Mouse (Mus musculus): ENCODE results near the gene Gm4214. TPM values are rescaled to one million over a fixed set of nuclear protein-coding genes. Genes with fewer than 3 reads are reported as not detected.
"Not testable (repeated sequence)": the region's sequence is repeated elsewhere in the genome, so short reads cannot be mapped to it uniquely, and the experiment has no call there.

Gene Gm4214
- polyA plus RNA-seq (2012; rRNA removed), result not detected in 2 replicates

- not testable (repeated sequence) for H3K27ac ChIP-seq (ENCODE audit: control insufficient read depth, insufficient read depth, low read depth, low read length); H3K4me1 ChIP-seq (ENCODE audit: control insufficient read depth, insufficient read depth, low read length); H3K4me3 ChIP-seq (ENCODE audit: control insufficient read depth, low read depth, low read length); H3K27me3 ChIP-seq (ENCODE audit: control insufficient read depth, insufficient read depth, low read length); H3K36me3 ChIP-seq (ENCODE audit: control insufficient read depth, insufficient read depth, low read length)
Measured at GRCm38 (mm10) chr7:22984573-22984972, at the start of gene Gm4214. Gene Gm4214, minus strand, starts transcription at chr7:22984673.

DNA sequence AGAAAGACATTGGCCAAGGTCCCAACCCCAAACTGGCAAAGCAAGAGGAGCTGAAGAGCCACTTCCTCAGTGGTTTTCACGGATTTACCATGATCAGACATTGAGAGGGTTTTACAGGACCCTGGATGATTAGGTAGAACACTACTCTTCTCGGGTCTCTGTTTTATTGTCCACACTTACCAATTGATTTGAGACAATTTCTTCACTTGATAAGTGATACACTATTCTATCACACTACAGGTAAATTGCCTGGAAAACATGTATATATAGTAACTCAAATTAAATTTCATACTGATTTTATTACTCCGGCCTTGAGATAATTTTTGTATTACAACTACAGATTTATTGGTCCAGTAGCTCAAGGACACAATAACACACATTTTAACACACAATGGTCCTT is 35.4 kb upstream of the Gm4214 start, which contains the start of gene Gm4216:
Gene Gm4216, minus strand, starts transcription at position 101 of the 400 bp plus-strand sequence.
- H3K4me3 ChIP-seq (ENCODE audit: control insufficient read depth, low read depth, low read length); H3K27ac ChIP-seq (ENCODE audit: control insufficient read depth, insufficient read depth, low read depth, low read length); H3K36me3 ChIP-seq (ENCODE audit: control insufficient read depth, insufficient read depth, low read length); H3K27me3 ChIP-seq (ENCODE audit: control insufficient read depth, insufficient read depth, low read length); H3K4me1 ChIP-seq (ENCODE audit: control insufficient read depth, insufficient read depth, low read length): not testable (repeated sequence)

Other genes starting within 250 kb of the Gm4214 start
- gene Vmn1r157, start 223.0 kb downstream of the Gm4214 start, polyA plus RNA-seq (2012; rRNA removed), result not detected in 2 replicates
- not detected in 2 replicates for gene Vmn1r158, start 193.9 kb downstream of the Gm4214 start, polyA plus RNA-seq (2012; rRNA removed)
- not detected in 2 replicates for gene Vmn1r159, start 141.1 kb downstream of the Gm4214 start, polyA plus RNA-seq (2012; rRNA removed)
- not detected in 2 replicates for gene Vmn1r160, start 113.4 kb downstream of the Gm4214 start, polyA plus RNA-seq (2012; rRNA removed)
- gene Gm4216, start 35.2 kb upstream of the Gm4214 start, polyA plus RNA-seq (2012; rRNA removed), result not detected in 2 replicates
- gene Vmn1r163, start 70.9 kb upstream of the Gm4214 start, polyA plus RNA-seq (2012; rRNA removed), result not detected in 2 replicates
- gene Gm8720, start 82.8 kb upstream of the Gm4214 start, polyA plus RNA-seq (2012; rRNA removed), result not detected in 2 replicates
- not detected in 2 replicates for gene Gm10662, start 159.8 kb upstream of the Gm4214 start, polyA plus RNA-seq (2012; rRNA removed)
- not detected in 2 replicates for gene Vmn1r165, start 232.7 kb upstream of the Gm4214 start, polyA plus RNA-seq (2012; rRNA removed)

Data from testis, adult 2 months (tissue).